Mouse (Mus musculus) lung, embryonic 14.5 days (tissue): ENCODE measurements at regions not wholly inside any gene's neighbourhood (a gene's known extent, or its start where the extent isn't known, plus 50 kb on each side); places are given as distances from the start of the nearest gene placed in this dataset.
A peak's percentile ranks its signal among the peaks of the same experiment; 100 is the strongest.

Experiments
- ATAC-seq: fragments of 200-750 bp; cut with Nextera tagmentation; 2 replicates; pipeline ENCODE4 v1.8.0; 2017; ENCODE audit warnings: mild to moderate bottlenecking, moderate TSS enrichment, moderate library complexity; ENCODE audit not compliant: insufficient read depth
- DNase-seq: peaks from one replicate; pipeline ENCODE4 v3.0.0-alpha.2; 2015
- H3K27ac ChIP-seq: fragments of 300-500 bp; sonication (generic); 2 replicates; pipeline ENCODE4 v1.5.1; 2014; ENCODE audit warnings: low read depth, mild to moderate bottlenecking, moderate library complexity
- H3K27me3 ChIP-seq: fragments of 300-500 bp; sonication (generic); 2 replicates; pipeline ENCODE4 v1.6.1; 2014; ENCODE audit warnings: low read length, control low read depth; ENCODE audit not compliant: insufficient read depth
- H3K36me3 ChIP-seq: fragments of 300-500 bp; sonication (generic); 2 replicates; pipeline ENCODE4 v1.6.1; 2014; ENCODE audit warnings: control low read depth; ENCODE audit not compliant: insufficient read depth
- H3K4me1 ChIP-seq: fragments of 300-500 bp; sonication (generic); 2 replicates; pipeline ENCODE4 v1.6.1; 2014; ENCODE audit warnings: antibody characterized with exemption, control low read depth; ENCODE audit not compliant: insufficient read depth
- H3K4me2 ChIP-seq: fragments of 300-500 bp; sonication (generic); 2 replicates; pipeline ENCODE4 v1.6.1; 2014; ENCODE audit warnings: mild to moderate bottlenecking
- H3K4me3 ChIP-seq: fragments of 300-500 bp; sonication (generic); 2 replicates; pipeline ENCODE4 v1.5.1; 2014; ENCODE audit warnings: low read depth, low read length
- H3K9ac ChIP-seq: fragments of 300-500 bp; sonication (generic); 2 replicates; pipeline ENCODE4 v1.6.1; 2014
- H3K9me3 ChIP-seq: fragments of 300-500 bp; sonication (generic); 2 replicates; pipeline ENCODE4 v1.6.1; 2016; ENCODE audit warnings: low read depth, low read length, control low read depth
- CTCF ChIP-seq: IDR thresholded peaks from 2 replicates; pipeline ENCODE4 v1.5.1; 2016; ENCODE audit warnings: antibody characterized with exemption, low read depth
- WGBS: fragments of 180-500 bp; shearing (Covaris S2); extraction: QIAGEN DNeasy Blood & Tissue Kit; methylation state at CpG from one replicate; pipeline ENCODE4 v1.1.7; 2014; 5-methylcytosine and 5-hydroxymethylcytosine counted together

- WGBS: 63% methylated on average over 1 of the region's 1 CpGs
- no peaks in the 10 kb centered on the region for H3K27me3 ChIP-seq
- DNase-seq (no peak), ATAC-seq (no peak)
- H3K4me1 ChIP-seq: no peaks in the 10 kb centered on the region
- H3K4me2 ChIP-seq: no peak overlapping the region
- H3K4me3 ChIP-seq: no peak overlapping the region
- H3K27ac ChIP-seq: no peak overlapping the region
- no peak overlapping the region for H3K9ac ChIP-seq
- no peak for TF ChIP-seq CTCF
- no peaks in the 10 kb centered on the region for H3K9me3 ChIP-seq
- H3K36me3 ChIP-seq: no peaks in the 10 kb centered on the region
These were observed 524.7 kb upstream of the Pou3f4 start for GRCm38 (mm10) chrX:110289397-110289796.

- H3K36me3 ChIP-seq: no peaks in the 10 kb centered on the region
- H3K9me3 ChIP-seq: no peaks in the 10 kb centered on the region
- H3K27me3 ChIP-seq: no peaks in the 10 kb centered on the region
- 57% methylated on average over 2 of the region's 2 CpGs for WGBS
- no peak overlapping the region for H3K9ac ChIP-seq
- H3K4me1 ChIP-seq: no peaks in the 10 kb centered on the region
- no peak overlapping the region for H3K27ac ChIP-seq
- no peak for TF ChIP-seq CTCF
- H3K4me3 ChIP-seq: no peak overlapping the region
- DNase-seq (no peak), ATAC-seq (no peak)
- H3K4me2 ChIP-seq: no peak overlapping the region
These were observed 506.4 kb upstream of the Pou3f4 start for GRCm38 (mm10) chrX:110307645-110308044.

GRCm38 (mm10) chrX:110308810-110309209 lies 505.3 kb upstream of the Pou3f4 start:
- no peak overlapping the region for H3K27ac ChIP-seq
- 86% methylated on average over 2 of the region's 2 CpGs for WGBS
- H3K9ac ChIP-seq: no peak overlapping the region

GRCm38 (mm10) chrX:110317825-110318769 lies 496.0 kb upstream of the Pou3f4 start:
- WGBS: 49% methylated on average over 8 of the region's 8 CpGs
- no peaks in the 10 kb centered on the region for H3K36me3 ChIP-seq
- no peaks in the 10 kb centered on the region for H3K9me3 ChIP-seq
- no peak for TF ChIP-seq CTCF
- H3K9ac ChIP-seq: no peak overlapping the region
- DNase-seq (peak; percentile 17), ATAC-seq (0 out of 2 replicates have a peak, but pooled peaks have one; percentile 24)
- no peak overlapping the region for H3K4me3 ChIP-seq
- no peak overlapping the region for H3K27ac ChIP-seq
- H3K27me3 ChIP-seq: no peaks in the 10 kb centered on the region
- H3K4me1 ChIP-seq: no peaks in the 10 kb centered on the region
- no peak overlapping the region for H3K4me2 ChIP-seq

More at GRCm38 (mm10) chrX:110308810-110309209, 505.3 kb upstream of the Pou3f4 start:
- H3K36me3 ChIP-seq: no peaks in the 10 kb centered on the region
- H3K9me3 ChIP-seq: no peaks in the 10 kb centered on the region
- H3K4me3 ChIP-seq: no peak overlapping the region
- no peak for DNase-seq
- no peak overlapping the region for H3K4me2 ChIP-seq
- ATAC-seq: no peak
- H3K27me3 ChIP-seq: no peaks in the 10 kb centered on the region
- no peak for TF ChIP-seq CTCF
- no peaks in the 10 kb centered on the region for H3K4me1 ChIP-seq

- no peak overlapping the region for H3K4me2 ChIP-seq
- H3K9me3 ChIP-seq: no peaks in the 10 kb centered on the region
- no peaks in the 10 kb centered on the region for H3K4me1 ChIP-seq
- ATAC-seq (no peak), DNase-seq (no peak)
- H3K27me3 ChIP-seq: no peaks in the 10 kb centered on the region
- H3K4me3 ChIP-seq: no peak overlapping the region
- no peaks in the 10 kb centered on the region for H3K36me3 ChIP-seq
- no peak overlapping the region for H3K27ac ChIP-seq
- no peak overlapping the region for H3K9ac ChIP-seq
- TF ChIP-seq CTCF: no peak
These were observed 493.8 kb upstream of the Pou3f4 start for GRCm38 (mm10) chrX:110320250-110320649.

- no peak for TF ChIP-seq CTCF
- 87% methylated on average over 2 of the region's 2 CpGs for WGBS
These were observed 479.8 kb upstream of the Pou3f4 start for GRCm38 (mm10) chrX:110334288-110334687.

GRCm38 (mm10) chrX:110335013-110335412 lies 479.1 kb upstream of the Pou3f4 start:
- Histone ChIP-seq H3K27ac (no peak overlapping the region), H3K9me3 (no peaks in the 10 kb centered on the region), H3K36me3 (no peaks in the 10 kb centered on the region), H3K9ac (no peak overlapping the region), H3K4me1 (no peaks in the 10 kb centered on the region), H3K27me3 (no peaks in the 10 kb centered on the region), H3K4me3 (no peak overlapping the region), H3K4me2 (no peak overlapping the region)
- WGBS: 52% methylated on average over 1 of the region's 1 CpGs
- DNase-seq: no peak
- TF ChIP-seq CTCF: no peak
- ATAC-seq: no peak

More at GRCm38 (mm10) chrX:110334288-110334687, 479.8 kb upstream of the Pou3f4 start:
- ATAC-seq (no peak), DNase-seq (no peak)
- H3K27me3 ChIP-seq: no peaks in the 10 kb centered on the region
- no peaks in the 10 kb centered on the region for H3K9me3 ChIP-seq
- H3K4me3 ChIP-seq: no peak overlapping the region
- H3K4me1 ChIP-seq: no peaks in the 10 kb centered on the region
- H3K36me3 ChIP-seq: no peaks in the 10 kb centered on the region
- H3K9ac ChIP-seq: no peak overlapping the region
- H3K4me2 ChIP-seq: no peak overlapping the region
- no peak overlapping the region for H3K27ac ChIP-seq
